Mouse (Mus musculus): Measurements from ENCODE around the gene Dusp27.

The Dusp27 gene

GRCm38 (mm10) chr1:166102920-166103608, 24.7 kb downstream of the Dusp27 start:
- no peak for DNase-seq (ENCODE audit: low spot score in 2 of 2)

GRCm38 (mm10) chr1:166098120-166098519, 29.6 kb downstream of the Dusp27 start:
- DNase-seq (ENCODE audit: low spot score in 2 of 2) = no peak

GRCm38 (mm10) chr1:166094462-166094861, 33.3 kb downstream of the Dusp27 start:
- no peak for DNase-seq (ENCODE audit: low spot score in 2 of 2)

GRCm38 (mm10) chr1:166090306-166090705, 37.4 kb downstream of the Dusp27 start:
- no peak for DNase-seq (ENCODE audit: low spot score in 2 of 2)

- no peak for DNase-seq (ENCODE audit: low spot score in 2 of 2)
Measured at GRCm38 (mm10) chr1:166089739-166090138, 38.0 kb downstream of the Dusp27 start.

GRCm38 (mm10) chr1:166089337-166089736, 38.4 kb downstream of the Dusp27 start:
- DNase-seq (ENCODE audit: low spot score in 2 of 2) = no peak

GRCm38 (mm10) chr1:166088446-166089170, 39.1 kb downstream of the Dusp27 start:
- no peak for DNase-seq (ENCODE audit: low spot score in 2 of 2)

GRCm38 (mm10) chr1:166077052-166077735, 50.5 kb downstream of the Dusp27 start:
- DNase-seq (ENCODE audit: low spot score in 2 of 2) = no peak

GRCm38 (mm10) chr1:166067856-166068440, 59.8 kb downstream of the Dusp27 start:
- DNase-seq (ENCODE audit: low spot score in 2 of 2) = no peak

GRCm38 (mm10) chr1:166063870-166064269, 63.9 kb downstream of the Dusp27 start:
- no peak for DNase-seq (ENCODE audit: low spot score in 2 of 2)

- DNase-seq (ENCODE audit: low spot score in 2 of 2) = no peak
Measured at GRCm38 (mm10) chr1:166061532-166061931, 66.2 kb downstream of the Dusp27 start.

GRCm38 (mm10) chr1:166060406-166060805, 67.3 kb downstream of the Dusp27 start:
- DNase-seq (ENCODE audit: low spot score in 2 of 2) = no peak

GRCm38 (mm10) chr1:166056098-166056756, 71.5 kb downstream of the Dusp27 start:
- no peak for DNase-seq (ENCODE audit: low spot score in 2 of 2)

- DNase-seq (ENCODE audit: low spot score in 2 of 2) = no peak
Measured at GRCm38 (mm10) chr1:166053285-166053955, 74.3 kb downstream of the Dusp27 start.

- peak in 1 of 2 experiments; percentile 7 for DNase-seq (ENCODE audit: low spot score in 2 of 2)
Measured at GRCm38 (mm10) chr1:166049046-166049827, 78.5 kb downstream of the Dusp27 start.

- DNase-seq (ENCODE audit: low spot score in 2 of 2) = no peak
Measured at GRCm38 (mm10) chr1:166048230-166048911, 79.4 kb downstream of the Dusp27 start.
